Mouse (Mus musculus) C2C12 (cell line): ENCODE measurements around the gene Jazf1. TPM values are rescaled to one million over a fixed set of nuclear protein-coding genes. Genes with fewer than 3 reads are reported as not detected.

Experiments used
- H3K27me3 ChIP-seq: one replicate; pipeline ENCODE4 v1.6.1; 2011; ENCODE audit not compliant: control insufficient read depth, insufficient read depth, insufficient read length
- H3K36me3 ChIP-seq: one replicate; pipeline ENCODE4 v1.6.1; 2011; ENCODE audit not compliant: control insufficient read depth, insufficient read depth
- H3K4me3 ChIP-seq: one replicate; pipeline ENCODE4 v1.5.1; 2011; ENCODE audit warnings: mild to moderate bottlenecking, control low read depth; ENCODE audit not compliant: poor library complexity, insufficient read depth, severe bottlenecking
- H3K79me2 ChIP-seq: one replicate; pipeline ENCODE4 v1.6.1; 2011; ENCODE audit not compliant: control insufficient read depth, insufficient read depth
- H3K79me3 ChIP-seq: one replicate; pipeline ENCODE4 v1.6.1; 2011; ENCODE audit warnings: low read depth, control low read depth
- H3ac ChIP-seq: one replicate; pipeline ENCODE3; 2011; ENCODE audit warnings: low read depth; ENCODE audit not compliant: control insufficient read depth, insufficient read length
- CEBPB ChIP-seq: IDR thresholded peaks from one replicate; pipeline ENCODE4 v1.6.1; 2011; ENCODE audit warnings: low read depth, mild to moderate bottlenecking, control low read depth, moderate library complexity
- CTCF ChIP-seq: IDR thresholded peaks from one replicate; pipeline ENCODE4 v1.5.1; 2011; ENCODE audit not compliant: control insufficient read depth, insufficient read depth, insufficient read length
- FOSL1 ChIP-seq: IDR thresholded peaks from one replicate; pipeline ENCODE4 v1.8.0; 2011; ENCODE audit warnings: mild to moderate bottlenecking, low read length; ENCODE audit not compliant: poor library complexity, insufficient read depth, severe bottlenecking
- MAX ChIP-seq: IDR thresholded peaks from one replicate; pipeline ENCODE4 v1.6.1; 2011; ENCODE audit warnings: mild to moderate bottlenecking, control low read depth
- MYOD1 ChIP-seq: IDR thresholded peaks from one replicate; pipeline ENCODE4 v1.6.1; 2011; ENCODE audit warnings: low read depth; ENCODE audit not compliant: control insufficient read depth, insufficient read length
- MYOG ChIP-seq: IDR thresholded peaks from one replicate; pipeline ENCODE4 v1.6.1; 2011; ENCODE audit not compliant: control insufficient read depth, insufficient read length; ENCODE audit errors: extremely low read depth
- USF1 ChIP-seq: IDR thresholded peaks from one replicate; pipeline ENCODE4 v1.6.1; 2011; ENCODE audit warnings: low read depth, mild to moderate bottlenecking, control low read depth, moderate library complexity
- polyA plus RNA-seq: library from polyadenylated mRNA; unstranded; fragments of >200 nt; fragmentation: generic; extraction: Trizol; gene quantifications from one replicate; pipeline ENCODE4 v1.2.1, GENCODE M21; 2012; ENCODE audit warnings: missing spikeins

Jazf1 gene
- polyA plus RNA-seq, 1 experiment: not detected

GRCm38 (mm10) chr6:53021081-53021480 lies 47.4 kb downstream of the Jazf1 start:
- Histone ChIP-seq H3K27me3 (peaks cover 19% of the 10 kb centered on the region), H3K4me3 (no peak overlapping the region), H3K79me2 (no peaks in the 10 kb centered on the region), H3K36me3 (no peaks in the 10 kb centered on the region), H3K79me3 (no peaks in the 10 kb centered on the region), H3ac (no peak overlapping the region)
- TF ChIP-seq MYOD1 (no peak), MYOG (no peak), CTCF (no peak), MAX (no peak), USF1 (no peak), CEBPB (no peak), FOSL1 (no peak)

- Histone ChIP-seq H3K79me3 (no peaks in the 10 kb centered on the region), H3K79me2 (no peaks in the 10 kb centered on the region), H3ac (no peak overlapping the region), H3K4me3 (no peak overlapping the region), H3K27me3 (peaks cover 9% of the 10 kb centered on the region), H3K36me3 (no peaks in the 10 kb centered on the region)
- TF ChIP-seq CEBPB (no peak), MYOD1 (no peak)
These were observed 50.9 kb downstream of the Jazf1 start for GRCm38 (mm10) chr6:53017357-53018205.

- H3K4me3 ChIP-seq: no peak overlapping the region
- H3ac ChIP-seq: no peak overlapping the region
- H3K27me3 ChIP-seq: peaks cover 12% of the 10 kb centered on the region
- H3K79me2 ChIP-seq: no peaks in the 10 kb centered on the region
- TF ChIP-seq MAX (no peak), CEBPB (no peak), USF1 (no peak), MYOD1 (no peak), MYOG (no peak), FOSL1 (no peak), CTCF (no peak)
- H3K36me3 ChIP-seq: no peaks in the 10 kb centered on the region
- H3K79me3 ChIP-seq: no peaks in the 10 kb centered on the region
These were observed 53.7 kb downstream of the Jazf1 start for GRCm38 (mm10) chr6:53014460-53015455.

- Histone ChIP-seq H3ac (no peak overlapping the region), H3K79me3 (no peaks in the 10 kb centered on the region), H3K36me3 (no peaks in the 10 kb centered on the region), H3K27me3 (peaks cover 14% of the 10 kb centered on the region), H3K4me3 (no peak overlapping the region), H3K79me2 (no peaks in the 10 kb centered on the region)
- TF ChIP-seq FOSL1: no peak
- TF ChIP-seq CEBPB: no peak
- TF ChIP-seq MAX: no peak
- no peak for TF ChIP-seq CTCF
- TF ChIP-seq MYOD1: no peak
- no peak for TF ChIP-seq USF1
- no peak for TF ChIP-seq MYOG
These were observed 58.1 kb downstream of the Jazf1 start for GRCm38 (mm10) chr6:53010286-53010685.

- Histone ChIP-seq H3K27me3 (peaks cover 21% of the 10 kb centered on the region), H3K4me3 (no peak overlapping the region), H3K36me3 (no peaks in the 10 kb centered on the region), H3K79me2 (no peaks in the 10 kb centered on the region), H3ac (no peak overlapping the region), H3K79me3 (no peaks in the 10 kb centered on the region)
- TF ChIP-seq CEBPB (no peak), MYOG (no peak), USF1 (no peak), MYOD1 (no peak), CTCF (no peak), MAX (no peak), FOSL1 (no peak)
These were observed 62.4 kb downstream of the Jazf1 start for GRCm38 (mm10) chr6:53006032-53006431.
